Mouse (Mus musculus): ENCODE results near the gene Dhrs3. TPM values are rescaled to one million over a fixed set of nuclear protein-coding genes. Genes with fewer than 3 reads are reported as not detected.

Gene Dhrs3
- 10 to 100 TPM; 30.2 to 35.8 (median 32.5) TPM for total RNA-seq (2022)

GRCm38 (mm10) chr4:144892133-144892936 lies at the start of gene Dhrs3:
Dhrs3 (plus strand) TSS chr4:144892827.
- peak; percentile 36 to 57 for DNase-seq (ENCODE audit: low spot score in 2 of 2)

GRCm38 (mm10) chr4:144861756-144862505 lies 30.7 kb upstream of the Dhrs3 start:
- DNase-seq (ENCODE audit: low spot score in 2 of 2), result no peak

DNA sequence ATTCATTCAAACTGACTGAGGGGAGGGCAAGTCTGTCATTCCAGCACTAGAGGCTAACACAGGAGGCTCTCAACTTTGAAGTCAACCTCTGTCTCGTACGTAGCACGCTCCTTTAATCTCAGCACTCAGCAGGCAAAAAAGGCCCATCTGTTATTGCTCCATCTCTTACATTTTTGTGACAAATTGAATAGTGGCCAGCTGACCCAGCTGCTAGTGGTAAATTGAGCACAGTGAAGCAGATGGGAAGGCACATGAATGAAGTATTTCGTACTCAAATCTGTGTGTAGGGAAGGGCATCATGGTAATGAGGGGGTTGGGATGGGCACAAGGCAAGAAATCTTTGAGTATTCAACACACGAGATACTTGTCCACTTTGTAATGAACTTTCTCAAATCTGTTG lies 24.7 kb upstream of the Dhrs3 start:
- no peak for DNase-seq (ENCODE audit: low spot score in 2 of 2)

DNA sequence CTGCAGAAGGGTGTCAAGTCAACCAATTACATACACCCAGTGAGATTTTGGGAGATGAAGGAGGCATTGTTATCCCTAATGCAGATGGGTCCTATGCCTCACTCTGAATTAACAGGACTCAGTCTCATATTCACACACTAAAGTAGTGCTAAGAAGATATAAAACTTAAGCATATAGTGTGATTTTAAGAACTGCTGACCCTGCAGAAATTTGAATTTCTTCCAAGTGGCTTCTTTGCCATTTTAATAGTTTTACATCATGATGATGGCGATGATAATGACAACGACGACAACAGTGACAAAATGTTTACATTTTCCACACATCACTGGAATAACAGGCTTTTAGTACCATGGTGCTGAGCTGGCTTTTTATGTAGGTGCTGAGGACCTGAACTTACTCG lies 24.0 kb upstream of the Dhrs3 start:
- no peak for DNase-seq (ENCODE audit: low spot score in 2 of 2)

GRCm38 (mm10) chr4:144872905-144873304 lies 19.7 kb upstream of the Dhrs3 start:
- no peak for DNase-seq (ENCODE audit: low spot score in 2 of 2)

DNA sequence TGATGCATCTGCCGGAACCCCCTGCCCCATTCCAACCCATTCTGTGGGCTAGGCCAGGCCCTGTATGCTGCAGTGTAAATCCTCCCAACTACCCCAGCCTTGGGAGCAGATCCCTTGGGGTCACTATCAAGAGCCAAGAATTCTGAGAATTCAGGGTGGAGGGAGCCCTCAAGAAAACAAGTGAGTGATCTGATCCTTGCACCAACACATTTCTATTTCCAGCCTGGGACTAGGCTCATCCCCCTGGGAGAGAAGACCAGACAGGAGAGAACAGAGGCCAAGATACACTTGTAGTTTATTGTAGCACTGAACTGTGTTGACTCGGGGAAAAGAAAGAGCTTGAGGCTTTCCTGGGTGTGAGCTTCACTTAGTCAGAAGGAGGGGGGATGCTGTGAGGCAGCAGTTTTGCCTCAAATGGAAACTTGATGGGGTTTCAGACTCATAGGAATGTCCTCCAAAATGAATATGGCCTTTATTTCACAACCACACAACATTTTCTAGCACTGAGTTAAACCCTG lies 17.0 kb upstream of the Dhrs3 start:
- DNase-seq (ENCODE audit: low spot score in 2 of 2), result no peak

DNA sequence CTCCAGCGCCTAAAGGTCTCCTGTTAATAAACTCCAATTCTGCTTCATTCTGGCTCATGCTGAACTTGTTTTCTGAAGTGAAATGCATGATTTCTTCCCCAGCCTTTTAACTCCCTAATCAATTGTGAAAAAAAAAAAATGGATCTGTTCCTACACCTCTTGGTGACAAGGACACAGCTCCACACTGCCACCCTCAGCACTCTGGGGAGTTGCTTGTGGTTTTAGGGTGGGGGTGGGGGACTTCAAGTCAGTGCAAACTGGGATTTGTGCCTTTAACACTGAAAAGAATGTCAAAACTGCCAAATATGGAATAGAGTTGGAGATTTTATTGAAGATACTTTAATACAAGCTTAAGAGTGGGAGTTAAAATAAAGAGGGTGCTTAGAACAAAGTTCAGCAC lies 13.1 kb upstream of the Dhrs3 start:
- DNase-seq (ENCODE audit: low spot score in 2 of 2), result no peak

- DNase-seq (ENCODE audit: low spot score in 2 of 2), result no peak
These were observed 11.3 kb upstream of the Dhrs3 start for GRCm38 (mm10) chr4:144881376-144881775.

DNA sequence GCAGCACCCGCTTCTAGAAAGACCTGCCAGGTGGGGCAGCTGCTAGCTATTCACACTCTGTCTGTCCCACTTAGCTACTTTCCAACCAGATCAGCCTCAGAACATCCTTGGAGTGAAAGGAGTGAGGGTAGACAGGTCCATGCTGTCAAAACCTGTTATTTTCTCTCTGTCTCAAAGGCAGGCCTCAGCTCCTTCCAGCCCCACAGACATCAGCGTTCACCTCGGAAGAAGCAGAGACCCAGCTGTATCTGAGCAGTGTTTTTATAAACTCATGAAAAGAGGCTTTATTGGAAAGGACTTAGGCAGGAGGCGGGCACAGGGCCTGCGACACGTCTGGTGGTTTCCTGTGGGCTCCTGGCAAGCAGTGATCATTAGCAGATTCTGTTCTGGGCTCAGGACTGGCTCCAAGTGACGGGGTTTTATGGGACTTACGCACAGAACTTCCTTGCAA lies 9.7 kb upstream of the Dhrs3 start:
- no peak for DNase-seq (ENCODE audit: low spot score in 2 of 2)

- peak in 1 of 2 experiments; percentile 65 for DNase-seq (ENCODE audit: low spot score in 2 of 2)
These were observed 6.2 kb upstream of the Dhrs3 start for GRCm38 (mm10) chr4:144886460-144886859.

DNA sequence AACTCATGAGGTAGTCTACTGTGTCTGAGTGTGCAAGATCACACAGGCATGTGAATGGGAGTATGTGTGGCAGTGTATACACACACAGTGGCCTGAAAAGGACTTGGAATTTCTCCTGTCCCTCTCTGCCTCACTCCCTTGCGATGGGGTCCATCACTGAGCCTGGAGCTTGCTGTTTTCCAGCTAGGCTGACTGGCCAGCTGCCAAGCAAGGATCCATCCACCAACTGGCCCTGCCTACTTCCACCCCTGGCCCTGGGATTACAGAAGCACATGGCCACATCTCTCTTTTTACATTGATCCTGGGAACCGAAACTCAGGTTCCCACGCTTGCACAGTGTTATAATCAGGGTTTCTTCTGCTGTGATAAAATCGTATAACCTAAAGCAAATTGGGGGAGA lies 3.9 kb upstream of the Dhrs3 start:
- no peak for DNase-seq (ENCODE audit: low spot score in 2 of 2)

DNA sequence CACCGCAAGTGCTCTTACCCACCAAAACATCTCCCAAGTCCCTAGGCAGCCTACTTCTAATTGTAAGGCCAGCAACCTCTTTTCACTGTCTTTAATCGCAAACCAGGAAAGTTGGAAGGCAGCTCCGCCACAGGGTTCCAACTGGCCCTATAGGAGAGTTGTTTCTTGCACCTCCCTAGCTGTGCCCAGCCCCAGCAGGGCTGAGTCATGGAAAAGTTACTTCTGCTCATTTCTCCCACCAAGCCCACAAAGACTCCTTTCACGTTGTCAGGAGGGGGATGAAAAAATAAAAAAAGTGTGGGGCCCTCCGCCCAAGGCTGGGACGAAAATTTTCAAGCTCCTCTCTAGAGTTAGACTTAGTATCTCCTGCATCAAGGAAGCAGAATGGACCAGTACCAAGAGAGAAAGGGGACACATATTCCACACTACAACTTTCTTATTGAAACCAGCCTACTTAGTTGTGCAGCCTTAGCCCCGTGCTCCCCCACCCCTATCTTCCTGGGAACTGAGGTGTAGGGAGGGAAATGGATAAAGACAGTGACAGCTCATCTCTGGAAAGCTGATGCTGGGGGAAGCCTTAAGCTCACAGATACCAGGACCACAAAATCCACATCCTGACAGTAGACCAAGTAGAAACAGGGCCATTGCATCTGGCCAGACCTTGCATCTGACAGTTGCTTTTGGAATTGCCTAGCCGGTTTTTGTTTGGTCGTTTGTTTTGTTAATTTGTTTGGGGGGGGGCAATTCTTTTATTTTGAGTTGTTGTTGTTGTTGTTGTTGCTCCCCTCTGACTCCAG lies 2.9 kb upstream of the Dhrs3 start:
- no peak for DNase-seq (ENCODE audit: low spot score in 2 of 2)

GRCm38 (mm10) chr4:144890690-144891120 lies 1.9 kb upstream of the Dhrs3 start:
- DNase-seq (ENCODE audit: low spot score in 2 of 2), result peak in 1 of 2 experiments; percentile 36

DNA sequence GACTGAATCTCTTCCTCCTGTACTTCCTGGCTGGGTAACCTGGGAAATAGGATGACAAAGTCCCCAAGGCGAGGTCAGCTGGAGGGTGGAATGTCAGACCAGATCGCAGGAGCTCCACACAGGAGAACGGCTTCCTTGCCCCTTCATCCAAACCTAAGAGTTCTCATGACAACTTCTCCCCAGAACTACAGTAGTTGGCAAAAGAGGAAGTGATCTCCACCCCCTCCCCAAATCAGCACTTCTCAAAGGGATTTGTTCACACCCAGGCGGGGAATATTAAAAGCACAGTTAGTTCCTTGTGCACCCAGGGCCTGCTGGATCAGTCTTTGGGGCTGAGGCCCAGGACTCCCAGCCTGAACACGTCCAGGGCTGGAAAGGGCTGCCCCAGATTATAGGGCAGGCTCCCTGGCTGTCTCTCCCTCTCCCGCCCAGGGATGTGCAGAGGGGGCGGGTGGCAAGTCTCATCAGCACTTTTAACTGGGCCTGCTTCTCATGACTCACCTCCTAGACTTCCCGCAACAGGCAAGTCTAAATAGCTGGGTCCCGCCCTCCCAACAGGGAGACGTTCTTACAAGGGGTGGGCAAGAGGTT lies 1.4 kb upstream of the Dhrs3 start:
- DNase-seq (ENCODE audit: low spot score in 2 of 2), result peak in 1 of 2 experiments; percentile 18

- DNase-seq (ENCODE audit: low spot score in 2 of 2), result no peak
These were observed 889 bp upstream of the Dhrs3 start for GRCm38 (mm10) chr4:144891743-144892132.

DNA sequence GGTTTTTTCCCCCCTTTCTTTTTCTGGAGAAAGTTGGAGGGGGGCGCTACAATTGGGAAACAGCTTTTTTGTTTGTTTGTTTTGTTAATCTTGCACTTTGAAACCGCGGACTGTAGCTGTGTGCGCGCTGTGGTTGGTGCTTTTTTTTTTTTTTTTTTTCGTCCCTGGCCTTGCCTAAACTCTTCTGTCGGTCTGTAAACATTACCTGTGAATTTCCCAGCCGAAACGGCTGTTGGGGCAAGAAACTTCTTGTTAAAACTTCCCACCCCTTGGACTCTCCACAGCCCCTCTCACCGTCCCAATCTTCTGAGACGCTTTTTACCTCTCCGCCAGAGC lies 278 bp downstream of the Dhrs3 start:
- DNase-seq (ENCODE audit: low spot score in 2 of 2), result no peak

- DNase-seq (ENCODE audit: low spot score in 2 of 2), result peak in 1 of 2 experiments; percentile 29
These were observed 1.2 kb downstream of the Dhrs3 start for GRCm38 (mm10) chr4:144893561-144894486.

- DNase-seq (ENCODE audit: low spot score in 2 of 2), result no peak
These were observed 2.0 kb downstream of the Dhrs3 start for GRCm38 (mm10) chr4:144894487-144895210.

DNA sequence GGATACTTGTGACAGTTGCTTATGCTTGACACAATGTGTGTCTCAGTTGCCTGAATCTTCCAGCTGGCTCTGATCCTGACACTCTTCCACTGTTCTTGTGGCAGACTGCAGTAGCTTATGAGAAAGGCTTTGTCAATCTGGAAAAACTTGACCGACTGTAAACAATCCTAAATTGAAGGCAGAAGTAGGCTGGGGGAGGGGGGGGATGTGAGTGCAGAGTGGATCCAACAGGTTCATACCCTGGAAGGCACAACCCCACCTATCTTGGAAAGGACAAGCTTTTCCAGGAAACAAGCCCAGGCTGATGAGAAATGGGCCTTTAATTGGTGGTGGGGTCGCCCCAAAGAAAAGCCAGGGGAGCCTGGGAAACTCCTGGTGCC lies 2.6 kb downstream of the Dhrs3 start:
- no peak for DNase-seq (ENCODE audit: low spot score in 2 of 2)
